Mouse (Mus musculus) megakaryocyte, embryonic 14.5 days (primary cell): ENCODE data around the gene Cdc6. TPM values are rescaled to one million over a fixed set of nuclear protein-coding genes. Genes with fewer than 3 reads are reported as not detected.
A peak's percentile ranks its signal among the peaks of the same experiment; 100 is the strongest.
"Not testable (repeated sequence)": the region's sequence is repeated elsewhere in the genome, so short reads cannot be mapped to it uniquely, and the experiment has no call there.

ENCODE experiments used
- H3K27me3 ChIP-seq: replicated peaks from 2 replicates; pipeline ENCODE3; 2012; ENCODE audit warnings: inconsistent platforms
- H3K36me3 ChIP-seq: replicated peaks from 2 replicates; pipeline ENCODE3; 2012; ENCODE audit warnings: low read length, inconsistent platforms, mixed read lengths
- H3K4me1 ChIP-seq: 2 replicates; pipeline ENCODE4 v1.6.1; 2012; ENCODE audit warnings: inconsistent platforms
- H3K4me3 ChIP-seq: replicated peaks from 2 replicates; pipeline ENCODE3; 2012; ENCODE audit warnings: moderate library complexity, mild to moderate bottlenecking, inconsistent platforms
- H3K9me3 ChIP-seq: 2 replicates; pipeline ENCODE4 v1.6.1; 2012; ENCODE audit warnings: inconsistent platforms
- FLI1 ChIP-seq: IDR thresholded peaks from 2 replicates; pipeline ENCODE4 v1.6.1; 2012; ENCODE audit warnings: low read length, inconsistent platforms, mixed read lengths
- GATA1 ChIP-seq: IDR thresholded peaks from 3 replicates; pipeline ENCODE4 v1.6.1; 2012; ENCODE audit warnings: mixed read lengths, low read length, inconsistent platforms, borderline replicate concordance
- polyA plus RNA-seq: library from polyadenylated mRNA; stranded (reverse); fragments of >175 nt; gene quantifications from 2 replicates; pipeline ENCODE4 v1.2.3, GENCODE M21; 2012; ENCODE audit warnings: low replicate concordance; ENCODE audit not compliant: insufficient read depth

The Cdc6 gene
- polyA plus RNA-seq, 1 experiment: 0.44 TPM

DNA sequence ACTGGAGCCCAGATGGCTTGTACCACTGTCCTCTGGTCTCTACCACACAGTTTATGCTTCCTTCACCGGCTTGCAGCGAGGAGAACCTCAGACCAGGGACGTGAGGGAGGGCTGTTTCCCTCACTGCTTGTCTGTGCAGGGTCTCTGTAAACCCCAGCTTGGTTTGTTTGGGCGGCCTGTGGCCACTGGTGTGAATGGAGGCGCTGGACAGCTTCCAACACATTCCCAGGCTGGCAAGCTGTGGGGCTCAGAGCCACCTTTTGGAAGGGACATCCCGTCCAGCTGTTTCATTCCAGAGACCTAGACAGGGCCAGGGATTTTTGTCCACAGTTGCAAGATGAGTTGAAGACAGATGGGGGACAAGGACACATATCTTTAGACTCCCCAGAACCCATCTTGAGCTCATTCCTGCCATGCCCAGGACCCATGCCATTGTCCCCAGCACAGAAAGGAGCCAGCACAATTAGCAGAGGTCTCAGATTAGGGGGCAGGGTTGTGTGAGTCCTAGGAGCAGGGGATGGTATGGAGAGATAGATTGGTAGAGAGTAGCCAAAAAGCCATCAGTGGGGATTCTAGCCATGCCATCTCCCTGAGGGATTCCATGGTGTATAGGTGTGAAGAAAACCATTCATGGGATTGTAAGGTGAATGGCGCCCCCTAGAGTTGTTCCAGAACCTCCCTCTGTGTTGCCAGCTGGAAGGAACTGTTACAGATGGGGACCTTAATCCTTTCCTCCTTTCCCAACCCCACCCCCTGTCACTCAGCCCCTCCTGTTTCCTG is 24.1 kb downstream of the Cdc6 start:
- H3K9me3 ChIP-seq: peaks cover 11% of the 10 kb centered on the region
- H3K4me3 ChIP-seq: peak overlapping the region; percentile 6
- peaks cover 65% of the 10 kb centered on the region for H3K4me1 ChIP-seq
- TF ChIP-seq GATA1 (no peak), FLI1 (no peak)
- peaks cover 91% of the 10 kb centered on the region for H3K27me3 ChIP-seq
- H3K36me3 ChIP-seq: no peaks in the 10 kb centered on the region

DNA sequence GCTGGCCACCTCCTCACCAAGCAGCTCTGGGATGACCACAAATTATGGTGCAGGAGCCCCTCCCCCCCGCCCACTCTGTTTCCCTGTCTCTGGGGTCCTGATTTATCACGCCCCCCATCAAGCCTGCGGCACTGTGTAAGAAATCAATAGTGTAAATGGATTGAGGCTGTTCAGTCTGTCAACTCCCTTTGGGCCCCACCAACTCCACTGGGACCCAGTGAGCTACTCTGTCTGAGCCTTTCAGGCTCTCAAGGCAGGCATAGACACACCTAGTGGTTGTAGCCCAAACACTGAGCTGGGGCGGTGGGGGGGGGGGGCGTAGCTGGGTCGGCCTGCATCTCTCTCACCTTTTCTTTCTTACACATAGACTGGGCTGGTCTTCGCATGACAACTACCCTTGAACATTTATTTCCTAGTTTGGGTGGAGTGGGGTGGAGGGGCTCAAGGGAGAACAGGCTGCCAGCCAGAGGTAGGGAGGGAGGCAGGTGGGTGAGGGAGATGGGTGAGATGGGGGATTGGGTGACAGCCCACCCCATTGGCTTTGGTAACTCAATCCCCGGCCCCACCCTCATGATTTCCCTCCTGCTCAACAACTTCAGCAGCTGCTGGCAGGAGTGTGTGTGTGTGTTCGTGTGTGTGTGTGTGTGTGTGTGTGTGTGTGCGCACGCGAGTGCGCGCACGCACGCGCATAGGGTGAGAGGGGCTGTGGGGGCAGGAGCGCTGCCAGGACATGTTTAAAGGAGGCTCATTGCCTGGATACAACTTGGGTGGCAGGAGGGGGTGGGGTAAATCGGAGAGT is 24.9 kb downstream of the Cdc6 start:
- Histone ChIP-seq H3K4me1 (peaks cover 71% of the 10 kb centered on the region), H3K27me3 (peaks cover 95% of the 10 kb centered on the region), H3K9me3 (peaks cover 11% of the 10 kb centered on the region), H3K4me3 (no peak overlapping the region), H3K36me3 (no peaks in the 10 kb centered on the region)
- TF ChIP-seq FLI1 (no peak), GATA1 (no peak)

DNA sequence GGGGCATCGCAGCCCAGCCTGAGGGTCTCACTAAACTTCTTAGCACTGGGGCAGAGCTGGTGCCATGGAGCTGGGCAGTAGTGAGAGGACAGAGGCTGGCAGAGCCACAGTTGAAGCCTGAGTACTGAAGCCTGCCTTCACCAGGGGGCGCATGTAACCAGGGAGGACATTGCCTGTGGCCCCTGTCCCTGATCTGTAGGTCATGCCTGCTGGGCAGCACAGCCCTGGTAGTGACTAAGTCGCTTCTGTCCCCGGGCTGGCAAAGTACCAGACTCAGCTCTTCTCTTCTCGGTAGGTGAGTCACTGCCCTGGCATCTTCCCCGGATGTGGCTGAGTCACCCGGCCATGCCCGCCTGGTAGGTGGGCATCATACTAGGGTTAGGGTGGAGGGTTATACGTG is 25.6 kb downstream of the Cdc6 start:
- no peaks in the 10 kb centered on the region for H3K36me3 ChIP-seq
- H3K27me3 ChIP-seq: peaks cover 95% of the 10 kb centered on the region
- H3K9me3 ChIP-seq: peaks cover 11% of the 10 kb centered on the region
- H3K4me1 ChIP-seq: peaks cover 71% of the 10 kb centered on the region
- peak overlapping the region; percentile 54 for H3K4me3 ChIP-seq
- TF ChIP-seq FLI1 (no peak), GATA1 (no peak)

DNA sequence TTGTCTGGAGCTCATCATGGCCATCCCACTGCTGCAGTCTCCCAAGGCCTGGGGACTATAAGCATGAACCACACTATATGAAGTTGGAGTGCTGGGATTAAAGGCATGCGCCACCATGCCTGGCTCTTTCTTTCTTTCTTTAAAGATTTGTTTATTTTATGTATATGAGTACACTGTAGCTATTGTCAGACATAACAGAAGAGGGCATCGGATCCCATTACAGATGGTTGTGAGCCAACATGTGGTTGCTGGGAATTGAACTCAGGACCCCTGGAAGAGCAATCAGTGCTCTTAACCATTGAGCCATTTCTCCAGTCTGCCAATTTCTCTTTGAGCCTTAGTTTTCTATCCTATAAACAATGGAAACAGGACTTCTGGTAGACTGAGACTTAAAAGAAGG is 26.2 kb downstream of the Cdc6 start:
- Histone ChIP-seq H3K4me1 (peaks cover 78% of the 10 kb centered on the region), H3K27me3 (peaks cover 95% of the 10 kb centered on the region)
- not testable (repeated sequence) for H3K36me3 ChIP-seq

DNA sequence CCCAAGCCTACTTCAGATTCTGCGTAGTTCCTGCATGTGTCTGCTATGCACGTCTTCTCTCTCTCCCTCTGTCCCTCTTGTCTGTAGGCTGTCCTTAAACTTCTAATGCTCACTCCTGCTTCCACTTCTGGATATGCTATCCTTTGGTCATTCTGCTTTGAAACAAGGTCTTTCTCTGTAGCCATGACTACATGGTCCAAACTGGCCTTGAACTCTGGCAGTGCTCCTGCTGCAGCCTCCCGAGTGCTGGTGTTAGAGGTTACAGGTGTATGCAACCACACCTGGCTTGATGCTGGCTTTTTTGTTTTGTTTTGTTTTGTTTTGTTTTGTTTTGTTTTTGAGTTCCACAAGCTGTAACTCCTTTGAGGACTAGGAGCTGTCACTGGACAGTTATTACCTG is 26.8 kb downstream of the Cdc6 start:
- H3K4me3 ChIP-seq: no peak overlapping the region
- no peaks in the 10 kb centered on the region for H3K36me3 ChIP-seq
- peaks cover 82% of the 10 kb centered on the region for H3K4me1 ChIP-seq
- peaks cover 11% of the 10 kb centered on the region for H3K9me3 ChIP-seq
- no peak for TF ChIP-seq FLI1
- TF ChIP-seq GATA1: no peak
- H3K27me3 ChIP-seq: peaks cover 95% of the 10 kb centered on the region

More for the DNA sequence above, 26.2 kb downstream of the Cdc6 start:
- H3K9me3 ChIP-seq: peaks cover 11% of the 10 kb centered on the region
- not testable (repeated sequence) for H3K4me3 ChIP-seq

DNA sequence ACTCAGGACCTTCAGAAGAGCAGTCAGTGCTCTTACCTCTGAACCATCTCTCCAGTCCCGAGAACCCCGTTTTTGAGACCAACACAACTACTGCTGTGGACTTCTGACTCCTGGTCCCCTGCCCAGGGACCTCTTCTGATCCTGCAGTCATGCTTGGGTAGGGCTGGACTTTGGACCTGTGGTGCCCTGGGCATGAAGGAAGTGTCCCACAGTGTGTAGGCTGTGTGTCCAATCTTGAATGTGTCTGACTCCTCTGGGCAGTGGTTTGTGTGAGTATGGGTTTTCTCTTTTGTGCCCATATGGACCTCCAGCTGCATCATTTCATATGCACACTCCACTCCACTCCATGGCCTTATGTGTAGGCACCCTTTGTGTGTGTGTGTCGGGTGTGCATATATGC is 27.5 kb downstream of the Cdc6 start:
- no peak for TF ChIP-seq FLI1
- no peak for TF ChIP-seq GATA1
- Histone ChIP-seq H3K27me3 (peaks cover 95% of the 10 kb centered on the region), H3K9me3 (peaks cover 11% of the 10 kb centered on the region), H3K4me3 (no peak overlapping the region), H3K4me1 (peaks cover 82% of the 10 kb centered on the region), H3K36me3 (no peaks in the 10 kb centered on the region)

DNA sequence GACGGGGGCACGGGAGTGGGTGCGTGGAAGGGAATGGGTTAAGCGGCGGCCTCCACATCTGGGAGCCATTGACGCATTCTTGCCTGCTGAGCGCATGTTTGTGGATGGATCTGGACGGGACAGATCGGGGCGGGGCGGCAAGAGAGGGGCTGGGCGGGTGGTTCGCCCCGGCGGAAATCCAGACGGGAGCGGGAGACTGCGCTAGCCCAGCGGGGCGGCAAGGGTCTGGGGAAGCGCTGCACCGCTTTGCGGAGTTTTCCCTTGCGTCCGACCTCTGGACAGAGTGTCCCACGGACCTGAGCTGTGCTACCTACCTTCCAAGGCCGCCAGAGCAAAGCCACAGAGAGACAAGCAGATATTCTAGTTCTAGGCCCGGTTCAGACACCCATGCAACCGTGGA is 28.6 kb downstream of the Cdc6 start:
- H3K4me1 ChIP-seq: peaks cover 82% of the 10 kb centered on the region
- H3K27me3 ChIP-seq: peaks cover 95% of the 10 kb centered on the region
- TF ChIP-seq FLI1 (no peak), GATA1 (no peak)

DNA sequence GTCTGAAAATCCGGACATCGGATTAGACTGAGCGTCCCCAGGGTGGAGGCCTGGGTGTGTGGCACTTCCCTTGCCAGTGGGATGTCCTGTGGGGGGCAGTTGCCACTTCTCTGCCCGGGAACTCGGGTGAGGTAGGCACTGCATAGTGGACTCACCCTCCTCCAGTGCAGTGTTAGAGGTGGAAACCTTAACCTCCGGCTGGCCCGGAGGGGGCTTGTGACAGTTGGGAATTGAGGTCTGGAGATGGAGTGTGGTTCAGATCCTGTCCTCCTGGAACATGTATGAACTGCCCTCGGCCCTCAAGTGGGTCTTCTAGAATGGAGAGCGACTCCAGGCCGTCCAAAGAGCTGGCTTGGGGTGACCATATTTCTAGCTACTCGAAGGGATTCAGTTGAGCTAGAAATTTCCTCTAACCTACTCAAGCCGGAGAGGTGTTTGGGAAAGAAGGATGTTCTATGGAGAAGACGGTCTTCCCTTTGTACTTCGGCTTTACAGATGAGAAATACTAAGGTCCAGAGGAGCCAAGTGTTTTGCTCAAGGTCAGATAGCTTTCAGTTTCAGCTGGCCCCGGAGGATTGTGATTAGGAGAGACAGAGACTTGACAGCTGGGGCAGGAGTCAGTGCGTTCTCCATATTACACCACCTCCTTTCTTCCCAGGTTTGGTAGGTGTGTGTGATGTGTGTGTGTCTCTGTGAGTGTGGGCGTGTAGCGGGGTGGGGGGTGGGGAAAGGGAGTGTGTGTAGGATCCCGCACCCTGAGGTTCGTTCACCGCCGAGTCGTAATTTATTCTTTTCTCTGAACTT is 29.2 kb downstream of the Cdc6 start:
- Histone ChIP-seq H3K4me3 (peak overlapping the region; percentile 93), H3K27me3 (peaks cover 95% of the 10 kb centered on the region), H3K9me3 (peaks cover 11% of the 10 kb centered on the region), H3K4me1 (peaks cover 82% of the 10 kb centered on the region), H3K36me3 (no peaks in the 10 kb centered on the region)
- TF ChIP-seq GATA1 (no peak), FLI1 (no peak)

More for the DNA sequence above, 28.6 kb downstream of the Cdc6 start:
- Histone ChIP-seq H3K4me3 (no peak overlapping the region), H3K9me3 (peaks cover 11% of the 10 kb centered on the region), H3K36me3 (no peaks in the 10 kb centered on the region)

DNA sequence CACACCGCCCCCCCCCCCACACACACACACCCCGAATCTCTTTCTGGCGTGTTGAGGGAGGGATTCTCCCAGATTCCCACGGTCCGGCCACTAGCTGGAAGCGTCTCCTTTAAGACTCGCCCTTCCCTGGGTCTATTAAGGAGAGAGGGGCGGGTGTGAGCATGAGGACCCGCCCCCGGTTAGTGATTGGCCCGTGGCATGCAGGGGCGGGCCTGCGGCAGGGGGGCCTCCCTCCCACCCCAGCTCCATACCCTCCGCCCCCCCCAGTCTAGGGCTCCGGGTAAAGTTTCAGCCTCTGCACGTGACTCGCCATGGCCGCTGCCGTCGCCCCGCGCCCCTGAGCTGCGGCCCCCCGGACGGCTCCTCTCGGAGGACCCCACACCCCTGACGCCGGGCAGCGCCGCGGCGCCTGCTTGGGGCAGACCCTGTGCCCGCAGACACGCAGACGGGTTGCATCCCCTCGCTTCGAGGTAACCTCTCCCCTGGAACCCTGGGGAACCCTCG is 29.9 kb downstream of the Cdc6 start:
- peaks cover 82% of the 10 kb centered on the region for H3K4me1 ChIP-seq
- no peaks in the 10 kb centered on the region for H3K36me3 ChIP-seq
- peak overlapping the region; percentile 93 for H3K4me3 ChIP-seq
- no peak for TF ChIP-seq FLI1
- TF ChIP-seq GATA1: no peak
- peaks cover 11% of the 10 kb centered on the region for H3K9me3 ChIP-seq
- H3K27me3 ChIP-seq: peaks cover 96% of the 10 kb centered on the region
